Comparison of ENCODE assay signal across 9 mouse cellular contexts in genomic region chr9:118053286-118053685, GRCm38 (mm10). TPM values are rescaled to one million over a fixed set of nuclear protein-coding genes. Genes with fewer than 3 reads are reported as not detected.
A peak's percentile ranks its signal among the peaks of the same experiment; 100 is the strongest.
DNase-seq lines count a peak whose midpoint lies in the region; TF ChIP-seq lines count a peak whose summit lies in the region.
"Had no signal": no experiment of that assay in that cellular context is flagged by ENCODE, and none has a peak within 500 bp of the region (broad histone marks: within the 10 kb centered on the region; RNA-seq: fewer than 3 reads in every experiment).

No protein-coding gene starts in this region.

- peak; percentile 88 for TF ChIP-seq CTCF in layer of hippocampus, adult 2 months (conservative IDR thresholded peaks at IDR 0.05)

- no peak overlapping the region for H3K4me3 ChIP-seq in layer of hippocampus, adult 2 months

- DNase-seq in layer of hippocampus, adult 2 months (ENCODE audit: low spot score in 2 of 2), result no peak
- no peak for DNase-seq in layer of hippocampus, postnatal 36 days
- DNase-seq in ES-CJ7 (ENCODE audit: low read depth, low spot score), result peak; percentile 24
- DNase-seq in brain, embryonic 18.5 days (ENCODE audit: low read depth, low spot score), result peak; percentile 12
- DNase-seq in mesoderm, embryonic 11.5 days (ENCODE audit: low read depth, low spot score), result peak; percentile 45
- DNase-seq in ovary, postnatal 14 days (ENCODE audit: low spot score), result no peak
- no peak for DNase-seq in urinary bladder, postnatal 14 days (ENCODE audit: low spot score)
- DNase-seq: adrenal gland, postnatal 25 days; layer of hippocampus, adult 9-11 months had no signal

- H3K27ac ChIP-seq in layer of hippocampus, adult 2 months, result no peak overlapping the region

RNA-seq across cellular contexts. Expression of gene Azi2, which starts 13.0 kb away (rescaled TPM):
- 10 to 100 TPM; 70.9 to 71.2 TPM for total RNA-seq in layer of hippocampus, adult 2 months (2021)
- total RNA-seq in layer of hippocampus, postnatal 36 days (2021), result 10 to 100 TPM; 82.5 to 88.3 TPM

Comparison
In these comparisons a context has a peak if more than half of its experiments do, and no peak if none do; other contexts are left out.
1. DNase-seq: peak in ES-CJ7 (single experiment), brain, embryonic 18.5 days (single experiment) and mesoderm, embryonic 11.5 days (single experiment); none in layer of hippocampus, adult 2 months (0 of 2), layer of hippocampus, postnatal 36 days (0 of 2), ovary, postnatal 14 days (single experiment) and urinary bladder, postnatal 14 days (single experiment).